In genomic region chr4:136657914-136658313, GRCm38 (mm10) we compare ENCODE assay signal across 41 mouse cellular contexts. TPM values are rescaled to one million over a fixed set of nuclear protein-coding genes. Genes with fewer than 3 reads are reported as not detected.
"Had no signal": no experiment of that assay in that cellular context is flagged by ENCODE, and none has a peak within 500 bp of the region (broad histone marks: within the 10 kb centered on the region; RNA-seq: fewer than 3 reads in every experiment).

No protein-coding gene starts in this region.

- H3K4me3 ChIP-seq: heart, adult 2 months; heart, embryonic 13.5 days; heart, embryonic 15.5 days; hindbrain, embryonic 10.5 days; hindbrain, embryonic 12.5 days; intestine, embryonic 15.5 days; kidney, embryonic 15.5 days; layer of hippocampus, adult 2 months; limb, embryonic 13.5 days; limb, embryonic 15.5 days; liver, embryonic 12.5 days had no signal

- H3K36me3 ChIP-seq: heart, embryonic 15.5 days; liver, embryonic 12.5 days had no signal

- H3K4me1 ChIP-seq: intestine, embryonic 15.5 days; limb, embryonic 13.5 days; limb, embryonic 15.5 days had no signal

- H3K27me3 ChIP-seq: hindbrain, embryonic 12.5 days; intestine, embryonic 15.5 days; kidney, embryonic 15.5 days; limb, embryonic 13.5 days; limb, embryonic 15.5 days; liver, embryonic 12.5 days had no signal

- ATAC-seq: hindbrain, embryonic 16.5 days; inflammation-experienced regulatory T-cells, adult 6 months; intestine, embryonic 15.5 days; intestine, postnatal 0 days; liver, embryonic 12.5 days had no signal

- DNase-seq: gastrocnemius, postnatal 14 days; gastrocnemius, postnatal 36 days; heart, adult 11 months; heart, adult 2 months; heart, postnatal 4 days; kidney, adult 18-20 months; kidney, adult 9 months; kidney, postnatal 14 days; kidney, postnatal 36 days; layer of hippocampus, postnatal 36 days; left cerebral cortex, postnatal 4 days had no signal

- H3K9me3 ChIP-seq: heart, embryonic 13.5 days; heart, embryonic 15.5 days; hindbrain, embryonic 10.5 days; hindbrain, embryonic 12.5 days; intestine, embryonic 15.5 days; kidney, embryonic 15.5 days; limb, embryonic 13.5 days; limb, embryonic 15.5 days; liver, embryonic 12.5 days had no signal

RNA-seq across cellular contexts. Expression of gene Lactbl1, which starts 35.5 kb away (rescaled TPM):
- total RNA-seq: gastrocnemius, adult 18-20 months; gastrocnemius, adult 8-10 months; gastrocnemius, postnatal 14 days; gastrocnemius, postnatal 36 days; heart, adult 2 months; heart, postnatal 25 days; heart, postnatal 4 days; layer of hippocampus, postnatal 36 days; left cerebral cortex, adult 18-20 months; left cerebral cortex, adult 8-10 months; left cerebral cortex, postnatal 25 days; liver, adult 2 months had no signal
- polyA plus RNA-seq: heart, embryonic 11.5 days; heart, embryonic 13.5 days; heart, embryonic 15.5 days; heart, postnatal 0 days; hindbrain, embryonic 10.5 days; intestine, embryonic 15.5 days; intestine, postnatal 0 days; kidney, embryonic 15.5 days; kidney, postnatal 0 days; large intestine, adult 2 months; limb, embryonic 11.5 days; limb, embryonic 15.5 days; liver, adult 2 months; liver, embryonic 12.5 days; liver, embryonic 14.5 days; liver, embryonic 16.5 days had no signal

RNA-seq across cellular contexts. Expression of gene Tex46, which starts 47.7 kb away (rescaled TPM):
- total RNA-seq: gastrocnemius, adult 18-20 months; gastrocnemius, adult 8-10 months; gastrocnemius, postnatal 14 days; gastrocnemius, postnatal 36 days; heart, adult 2 months; heart, postnatal 25 days; heart, postnatal 4 days; layer of hippocampus, adult 2 months; layer of hippocampus, postnatal 14 days; layer of hippocampus, postnatal 36 days; left cerebral cortex, adult 18-20 months; left cerebral cortex, adult 8-10 months; left cerebral cortex, postnatal 10 days; left cerebral cortex, postnatal 25 days; left cerebral cortex, postnatal 4 days; liver, adult 2 months had no signal
- polyA plus RNA-seq: heart, adult 2 months; heart, embryonic 11.5 days; heart, embryonic 13.5 days; heart, embryonic 15.5 days; heart, postnatal 0 days; hindbrain, embryonic 10.5 days; hindbrain, embryonic 12.5 days; hindbrain, embryonic 14.5 days; hindbrain, embryonic 16.5 days; inflammation-experienced regulatory T-cells, adult 6 months; intestine, embryonic 15.5 days; intestine, postnatal 0 days; kidney, embryonic 15.5 days; kidney, postnatal 0 days; large intestine, adult 2 months; limb, embryonic 11.5 days; limb, embryonic 13.5 days; limb, embryonic 15.5 days; liver, adult 2 months; liver, embryonic 12.5 days; liver, embryonic 14.5 days; liver, embryonic 16.5 days had no signal
